Mouse (Mus musculus) liver, embryonic 13.5 days (tissue): ENCODE data around the gene Cdt1. TPM values are rescaled to one million over a fixed set of nuclear protein-coding genes. Genes with fewer than 3 reads are reported as not detected.
A peak's percentile ranks its signal among the peaks of the same experiment; 100 is the strongest.

Experiments used
- ATAC-seq: fragments of 200-750 bp; cut with Nextera tagmentation; 2 replicates; pipeline ENCODE4 v1.8.0; 2017; ENCODE audit warnings: low read depth, mild to moderate bottlenecking, moderate number of reproducible peaks, moderate library complexity
- DNase-seq: peaks from one replicate; pipeline ENCODE4 v3.0.0; 2022
- H3K27ac ChIP-seq: fragments of 300-500 bp; sonication (generic); 2 replicates; pipeline ENCODE4 v1.5.1; 2015; ENCODE audit warnings: moderate library complexity, mild to moderate bottlenecking, inconsistent platforms
- H3K27me3 ChIP-seq: fragments of 300-500 bp; sonication (generic); 2 replicates; pipeline ENCODE4 v1.6.1; 2015; ENCODE audit warnings: mild to moderate bottlenecking, inconsistent platforms
- H3K36me3 ChIP-seq: fragments of 300-500 bp; sonication (generic); 2 replicates; pipeline ENCODE4 v1.6.1; 2015; ENCODE audit warnings: mild to moderate bottlenecking, inconsistent platforms
- H3K4me1 ChIP-seq: fragments of 300-500 bp; sonication (generic); replicated peaks from 2 replicates; pipeline ENCODE4 v1.6.1; 2015; ENCODE audit warnings: inconsistent platforms
- H3K4me2 ChIP-seq: fragments of 300-500 bp; sonication (generic); 2 replicates; pipeline ENCODE4 v1.6.1; 2015; ENCODE audit warnings: inconsistent platforms, mild to moderate bottlenecking, moderate library complexity
- H3K4me3 ChIP-seq: fragments of 300-500 bp; sonication (generic); replicated peaks from 2 replicates; pipeline ENCODE4 v1.5.1; 2015; ENCODE audit warnings: mild to moderate bottlenecking, inconsistent platforms
- H3K9ac ChIP-seq: fragments of 300-500 bp; sonication (generic); 2 replicates; pipeline ENCODE4 v1.6.1; 2015; ENCODE audit warnings: mild to moderate bottlenecking, inconsistent platforms
- H3K9me3 ChIP-seq: fragments of 300-500 bp; sonication (generic); replicated peaks from 2 replicates; pipeline ENCODE4 v1.6.1; 2016; ENCODE audit warnings: inconsistent platforms
- WGBS: fragments of 180-500 bp; shearing (Covaris S2); methylation state at CpG from one replicate; pipeline ENCODE4 v1.1.7; 2015; ENCODE audit not compliant: insufficient replicate concordance; 5-methylcytosine and 5-hydroxymethylcytosine counted together
- polyA plus RNA-seq: library from polyadenylated mRNA; unstranded; fragments of >200 nt; fragmentation: Nextera tagmentation; extraction: Ambion mirVana; gene quantifications from 2 replicates; pipeline ENCODE4 v1.2.1, GENCODE M21; 2015

Gene Cdt1
- polyA plus RNA-seq, 1 experiment from 2014 or later, result 60.6 TPM

- Histone ChIP-seq H3K36me3 (peaks cover 53% of the 10 kb centered on the region), H3K9ac (peak overlapping the region; percentile 85), H3K4me2 (peak overlapping the region; percentile 94), H3K27me3 (no peaks in the 10 kb centered on the region), H3K9me3 (no peaks in the 10 kb centered on the region), H3K27ac (peak overlapping the region; percentile 88), H3K4me3 (peak overlapping the region; percentile 74), H3K4me1 (peaks cover 77% of the 10 kb centered on the region)
- 26% methylated on average over 10 of the region's 10 CpGs for WGBS
- DNase-seq (no peak), ATAC-seq (peak; percentile 16)
Observed at GRCm38 (mm10) chr8:122574667-122575251, 6.9 kb downstream of the Cdt1 start.

GRCm38 (mm10) chr8:122575286-122575685 is 7.5 kb downstream of the Cdt1 start:
- peak overlapping the region; percentile 88 for H3K27ac ChIP-seq
- H3K27me3 ChIP-seq, result no peaks in the 10 kb centered on the region
- H3K4me2 ChIP-seq, result peak overlapping the region; percentile 94
- H3K4me3 ChIP-seq, result peak overlapping the region; percentile 74
- H3K9ac ChIP-seq, result peak overlapping the region; percentile 85
- H3K4me1 ChIP-seq, result peaks cover 72% of the 10 kb centered on the region
- DNase-seq (no peak), ATAC-seq (peak; percentile 27)
- WGBS, result 16% methylated on average over 8 of the region's 8 CpGs
- H3K9me3 ChIP-seq, result no peaks in the 10 kb centered on the region
- H3K36me3 ChIP-seq, result peaks cover 47% of the 10 kb centered on the region

- ATAC-seq (0 out of 2 replicates have a peak, but pooled peaks have one; percentile 1), DNase-seq (no peak)
- Histone ChIP-seq H3K9me3 (no peaks in the 10 kb centered on the region), H3K36me3 (peaks cover 40% of the 10 kb centered on the region), H3K4me3 (peak overlapping the region; percentile 74), H3K4me1 (peaks cover 65% of the 10 kb centered on the region), H3K27me3 (no peaks in the 10 kb centered on the region), H3K27ac (peak overlapping the region; percentile 88), H3K4me2 (peak overlapping the region; percentile 94), H3K9ac (peak overlapping the region; percentile 85)
- WGBS, result 5% methylated on average over 21 of the region's 21 CpGs
Observed at GRCm38 (mm10) chr8:122575735-122576647, 8.2 kb downstream of the Cdt1 start.

GRCm38 (mm10) chr8:122576648-122577022 is 8.8 kb downstream of the Cdt1 start, which contains the start of gene Aprt:
TSS of gene Aprt (minus strand) at chr8:122576909.
- no peaks in the 10 kb centered on the region for H3K27me3 ChIP-seq
- peak; percentile 86 for ATAC-seq
- H3K4me2 ChIP-seq, result peak within 1 kb of the TSS; percentile 94
- peaks cover 34% of the 10 kb centered on the region for H3K36me3 ChIP-seq
- DNase-seq, result peak; percentile 96
- H3K9ac ChIP-seq, result peak within 1 kb of the TSS; percentile 85
- no peaks in the 10 kb centered on the region for H3K9me3 ChIP-seq
- peak within 1 kb of the TSS; percentile 88 for H3K27ac ChIP-seq
- H3K4me3 ChIP-seq, result peak within 1 kb of the TSS; percentile 74
- H3K4me1 ChIP-seq, result peaks cover 59% of the 10 kb centered on the region
- under 1% methylated on average over 39 of the region's 39 CpGs for WGBS

- ATAC-seq (no peak), DNase-seq (no peak)
- H3K4me1 ChIP-seq, result peaks cover 54% of the 10 kb centered on the region
- H3K9me3 ChIP-seq, result no peaks in the 10 kb centered on the region
- peak overlapping the region; percentile 74 for H3K4me3 ChIP-seq
- H3K4me2 ChIP-seq, result peak overlapping the region; percentile 94
- no peak overlapping the region for H3K9ac ChIP-seq
- peak overlapping the region; percentile 88; the same call in 1 of the 2 replicates for H3K27ac ChIP-seq
- H3K36me3 ChIP-seq, result peaks cover 29% of the 10 kb centered on the region
- H3K27me3 ChIP-seq, result no peaks in the 10 kb centered on the region
- WGBS, result 58% methylated on average over 10 of the region's 10 CpGs
Observed at GRCm38 (mm10) chr8:122577116-122577515, 9.3 kb downstream of the Cdt1 start.

GRCm38 (mm10) chr8:122579196-122579595 is 11.4 kb downstream of the Cdt1 start:
- Histone ChIP-seq H3K9ac (no peak overlapping the region), H3K27ac (no peak overlapping the region), H3K36me3 (peaks cover 8% of the 10 kb centered on the region), H3K4me3 (no peak overlapping the region), H3K9me3 (no peaks in the 10 kb centered on the region), H3K27me3 (peaks cover 4% of the 10 kb centered on the region; the same call in 1 of the 2 replicates), H3K4me2 (no peak overlapping the region), H3K4me1 (peaks cover 33% of the 10 kb centered on the region)
- DNase-seq (no peak), ATAC-seq (no peak)
- WGBS, result 68% methylated on average over 7 of the region's 7 CpGs

GRCm38 (mm10) chr8:122580926-122581325 is 13.1 kb downstream of the Cdt1 start:
- Histone ChIP-seq H3K36me3 (no peaks in the 10 kb centered on the region), H3K27ac (no peak overlapping the region), H3K27me3 (peaks cover 4% of the 10 kb centered on the region; the same call in 1 of the 2 replicates), H3K4me1 (peaks cover 27% of the 10 kb centered on the region), H3K9ac (no peak overlapping the region), H3K9me3 (no peaks in the 10 kb centered on the region), H3K4me3 (no peak overlapping the region), H3K4me2 (no peak overlapping the region)
- 75% methylated on average over 15 of the region's 15 CpGs for WGBS
- DNase-seq (no peak), ATAC-seq (no peak)

GRCm38 (mm10) chr8:122584981-122585380 is 17.2 kb downstream of the Cdt1 start:
- Histone ChIP-seq H3K9me3 (no peaks in the 10 kb centered on the region), H3K27ac (no peak overlapping the region), H3K27me3 (peaks cover 4% of the 10 kb centered on the region; the same call in 1 of the 2 replicates), H3K9ac (no peak overlapping the region), H3K36me3 (no peaks in the 10 kb centered on the region), H3K4me1 (peaks cover 20% of the 10 kb centered on the region), H3K4me3 (no peak overlapping the region), H3K4me2 (no peak overlapping the region)
- WGBS, result 79% methylated on average over 9 of the region's 9 CpGs
- DNase-seq (no peak), ATAC-seq (no peak)

- Histone ChIP-seq H3K9me3 (no peaks in the 10 kb centered on the region), H3K9ac (no peak overlapping the region), H3K4me1 (peaks cover 20% of the 10 kb centered on the region), H3K4me2 (no peak overlapping the region), H3K27me3 (peaks cover 4% of the 10 kb centered on the region; the same call in 1 of the 2 replicates), H3K27ac (no peak overlapping the region), H3K4me3 (no peak overlapping the region), H3K36me3 (no peaks in the 10 kb centered on the region)
- no peak for DNase-seq
- ATAC-seq, result peak; percentile 24
- 49% methylated on average over 14 of the region's 14 CpGs for WGBS
Observed at GRCm38 (mm10) chr8:122585411-122585891, 17.6 kb downstream of the Cdt1 start.

- Histone ChIP-seq H3K27ac (no peak overlapping the region), H3K9me3 (no peaks in the 10 kb centered on the region), H3K36me3 (no peaks in the 10 kb centered on the region), H3K4me1 (peaks cover 20% of the 10 kb centered on the region), H3K27me3 (peaks cover 4% of the 10 kb centered on the region; the same call in 1 of the 2 replicates), H3K9ac (no peak overlapping the region), H3K4me3 (no peak overlapping the region), H3K4me2 (no peak overlapping the region)
- DNase-seq (no peak), ATAC-seq (no peak)
- 76% methylated on average over 7 of the region's 7 CpGs for WGBS
Observed at GRCm38 (mm10) chr8:122586171-122586570, 18.4 kb downstream of the Cdt1 start.

- ATAC-seq (no peak), DNase-seq (no peak)
- Histone ChIP-seq H3K27ac (no peak overlapping the region), H3K27me3 (peaks cover 4% of the 10 kb centered on the region; the same call in 1 of the 2 replicates), H3K4me2 (no peak overlapping the region), H3K9me3 (no peaks in the 10 kb centered on the region), H3K36me3 (no peaks in the 10 kb centered on the region), H3K4me1 (peaks cover 20% of the 10 kb centered on the region), H3K4me3 (no peak overlapping the region), H3K9ac (no peak overlapping the region)
- 75% methylated on average over 10 of the region's 10 CpGs for WGBS
Observed at GRCm38 (mm10) chr8:122586749-122587148, 18.9 kb downstream of the Cdt1 start.
